Mouse (Mus musculus) regulatory T cell (primary cell): ENCODE data around the gene Ifit1bl2.
"Not testable (repeated sequence)": the region's sequence is repeated elsewhere in the genome, so short reads cannot be mapped to it uniquely, and the experiment has no call there.

ENCODE experiments used
- in situ Hi-C: fragments of 300-600 bp; cut with MboI, MseI; formaldehyde crosslinking; loops from one replicate; pipeline ENCODE4 v1.15.1; 2025; ENCODE audit warnings: high pct_unique_total_duplicates

The Ifit1bl2 gene

DNA sequence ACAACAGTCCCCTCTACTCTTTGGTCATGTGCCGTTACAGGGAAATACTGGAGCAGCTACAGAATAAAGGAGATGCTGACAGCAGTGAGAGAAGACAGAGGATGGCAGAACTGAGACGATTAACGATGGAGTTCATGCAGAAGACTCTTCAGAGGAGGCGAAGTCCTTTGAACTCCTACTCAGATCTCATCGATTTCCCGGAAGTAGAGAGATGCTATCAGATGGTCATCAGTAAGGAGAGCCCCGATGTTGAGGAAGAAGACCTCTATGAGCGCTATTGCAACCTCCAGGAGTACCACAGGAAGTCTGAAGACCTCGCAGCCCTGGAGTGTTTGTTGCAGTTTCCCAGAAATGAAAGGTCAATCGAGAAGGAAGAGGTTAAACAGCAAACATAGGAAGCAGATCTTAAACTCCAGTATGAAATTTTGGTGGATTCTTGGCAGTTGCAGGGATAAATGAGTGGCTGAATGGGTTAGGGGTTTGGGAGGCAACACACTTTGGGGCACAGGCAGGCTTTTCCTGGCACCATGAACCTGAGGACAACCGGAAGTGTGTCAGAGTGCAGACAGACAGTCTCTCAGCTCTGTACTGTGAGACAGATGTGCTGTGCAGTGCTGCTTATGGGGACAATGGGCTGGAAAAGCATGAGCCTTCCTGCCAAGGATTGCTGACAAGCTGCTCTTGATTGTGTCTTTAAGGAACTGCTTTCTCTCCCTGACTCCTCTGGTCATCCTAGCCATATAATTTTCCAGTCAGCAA, 28.1 kb downstream of the Ifit1bl2 start:
- in situ Hi-C loops: not testable (repeated sequence)

DNA sequence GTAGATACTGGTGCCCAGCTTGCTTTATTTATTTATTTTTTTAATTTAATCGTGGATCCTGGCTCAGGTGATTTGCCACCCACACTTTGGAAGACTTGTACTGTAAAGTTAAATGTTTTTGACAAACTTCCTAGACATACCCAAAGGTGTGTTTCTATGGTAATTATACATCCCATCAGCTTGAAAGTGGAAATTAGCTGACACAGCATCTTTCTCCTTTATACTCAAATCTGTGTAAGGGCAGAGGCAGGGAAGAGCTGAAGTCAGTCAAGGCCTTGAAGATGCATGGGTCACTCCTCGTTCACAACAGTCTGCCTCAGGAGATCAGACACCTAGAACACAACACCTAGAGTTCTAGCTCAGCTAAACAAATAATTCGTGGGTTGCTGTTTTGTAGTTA, 30.4 kb downstream of the Ifit1bl2 start:
- in situ Hi-C loops: not testable (repeated sequence)

GRCm38 (mm10) chr19:34607237-34608051, 33.1 kb downstream of the Ifit1bl2 start, which contains the start of gene Ifit3b:
Gene Ifit3b (plus strand): TSS chr19:34607970.
- in situ Hi-C loops: not testable (repeated sequence)

GRCm38 (mm10) chr19:34605472-34605871, 35.1 kb downstream of the Ifit1bl2 start:
- in situ Hi-C loops: no loop called here

- in situ Hi-C loops: not testable (repeated sequence)
Measured at GRCm38 (mm10) chr19:34601888-34602287, 38.7 kb downstream of the Ifit1bl2 start, which contains the start of gene Ifit1bl1. Gene Ifit1bl1 (minus strand): TSS chr19:34601956.

DNA sequence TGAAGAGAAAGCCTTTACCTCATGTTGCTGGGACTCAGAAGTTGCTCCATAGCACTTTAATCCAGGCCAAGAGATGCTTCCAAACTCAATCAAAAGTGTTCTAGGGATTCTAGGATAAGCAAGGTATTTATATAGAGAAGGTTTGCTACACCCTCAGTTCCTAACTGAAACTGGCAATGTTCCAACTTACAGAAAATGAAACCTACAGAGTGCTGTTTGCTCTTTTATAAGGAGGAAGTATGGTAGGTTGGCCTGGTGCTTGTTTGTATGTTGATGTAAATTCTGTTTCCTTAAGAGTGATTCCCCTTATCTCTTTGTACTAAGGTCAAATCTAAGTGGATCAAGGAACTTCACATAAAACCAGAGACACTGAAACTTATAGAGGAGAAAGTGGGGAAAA, 41.3 kb downstream of the Ifit1bl2 start:
- in situ Hi-C loops: not testable (repeated sequence)

- in situ Hi-C loops: no loop called here
Measured at GRCm38 (mm10) chr19:34598341-34598740, 42.2 kb downstream of the Ifit1bl2 start.

GRCm38 (mm10) chr19:34596811-34597210, 43.7 kb downstream of the Ifit1bl2 start:
- in situ Hi-C loops: no loop called here

- in situ Hi-C loops: not testable (repeated sequence)
Measured at GRCm38 (mm10) chr19:34594523-34594922, 46.0 kb downstream of the Ifit1bl2 start.

DNA sequence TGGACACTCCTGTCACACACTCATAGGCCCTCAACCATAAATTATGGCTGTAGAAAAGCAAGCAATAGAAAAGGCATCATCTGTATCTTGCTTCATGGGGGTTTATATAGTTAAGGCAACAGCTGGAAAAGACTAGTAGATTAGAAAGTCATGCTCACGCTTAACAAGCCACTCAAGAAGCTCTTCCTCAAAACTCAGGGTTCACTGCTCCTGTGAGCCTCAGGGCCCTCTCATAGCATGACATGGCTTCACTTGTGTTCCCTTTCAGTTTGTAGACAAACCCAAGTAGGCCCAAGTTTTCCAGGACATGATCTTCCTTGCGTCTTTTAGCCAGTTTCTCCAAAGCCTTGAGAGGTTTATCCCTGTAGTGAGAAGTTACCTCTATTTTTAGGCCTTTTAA, 47.1 kb downstream of the Ifit1bl2 start:
- in situ Hi-C loops: no loop called here

GRCm38 (mm10) chr19:34588959-34589358, 51.6 kb downstream of the Ifit1bl2 start:
- in situ Hi-C loops: no loop called here

GRCm38 (mm10) chr19:34587898-34588692, 52.4 kb downstream of the Ifit1bl2 start:
- in situ Hi-C loops: not testable (repeated sequence)

- in situ Hi-C loops: not testable (repeated sequence)
Measured at GRCm38 (mm10) chr19:34585740-34586458, 54.6 kb downstream of the Ifit1bl2 start.

GRCm38 (mm10) chr19:34583126-34583766, 57.3 kb downstream of the Ifit1bl2 start, which contains the start of gene Ifit3:
Gene Ifit3 (plus strand): TSS chr19:34583531.
- in situ Hi-C loops: not testable (repeated sequence)

DNA sequence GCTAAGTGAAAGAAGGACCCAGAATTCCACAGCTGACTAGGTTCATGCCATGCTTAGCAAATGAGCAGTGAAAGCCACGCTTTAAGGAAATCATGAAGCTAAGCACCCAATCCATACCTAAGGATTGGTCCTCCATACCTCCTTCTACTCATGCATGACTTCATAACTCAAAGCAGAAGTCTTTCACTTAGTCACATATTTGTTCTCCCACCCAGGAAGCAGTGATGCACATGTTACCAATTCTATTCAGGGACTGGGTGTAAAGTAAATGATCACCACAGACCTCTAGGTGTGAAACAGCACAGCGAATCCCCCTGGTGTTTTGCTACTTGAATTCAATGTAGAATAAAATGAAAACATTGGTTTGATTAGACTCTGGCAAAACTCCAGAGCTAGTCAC, 57.8 kb downstream of the Ifit1bl2 start:
- in situ Hi-C loops: not testable (repeated sequence)

- in situ Hi-C loops: no loop called here
Measured at GRCm38 (mm10) chr19:34577121-34577520, 63.4 kb downstream of the Ifit1bl2 start.

- in situ Hi-C loops: no loop called here
Measured at GRCm38 (mm10) chr19:34573650-34574049, 66.9 kb downstream of the Ifit1bl2 start.

DNA sequence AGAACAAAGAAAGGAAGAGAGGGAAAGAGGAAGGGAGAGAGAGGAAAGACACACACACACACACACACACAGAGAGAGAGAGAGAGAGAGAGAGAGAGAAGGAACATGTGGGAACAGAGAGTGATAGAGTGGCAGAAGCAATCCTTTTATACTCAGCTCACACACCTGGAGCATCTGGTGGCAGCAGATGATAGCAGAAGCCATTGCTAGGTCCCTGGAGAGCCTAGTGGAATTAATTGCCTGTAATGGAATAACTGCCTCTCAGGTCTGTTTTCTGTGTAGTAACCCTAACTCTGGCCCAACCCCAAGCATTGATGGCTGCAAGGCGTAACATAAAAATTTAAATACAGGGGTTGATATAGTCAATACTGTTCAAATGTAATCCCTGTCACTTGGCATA, 69.5 kb downstream of the Ifit1bl2 start:
- in situ Hi-C loops: no loop called here

GRCm38 (mm10) chr19:34569896-34570476, 70.6 kb downstream of the Ifit1bl2 start:
- in situ Hi-C loops: no loop called here
